Mouse (Mus musculus) adrenal gland, adult 18-20 months (tissue): ENCODE measurements at regions not wholly inside any gene's neighbourhood (a gene's known extent, or its start where the extent isn't known, plus 50 kb on each side); places are given as distances from the start of the nearest gene placed in this dataset.
"Not testable (repeated sequence)": the region's sequence is repeated elsewhere in the genome, so short reads cannot be mapped to it uniquely, and the experiment has no call there.

Experiments
- DNase-seq, 2 experiments: peaks; one replicate each; pipeline ENCODE4 v3.0.0; 2021 to 2022; ENCODE audit warnings: low spot score in 2 of 2

GRCm38 (mm10) chr1:47306961-47307360, 414.3 kb upstream of the Slc39a10 start:
- DNase-seq: no peak

GRCm38 (mm10) chr1:47299311-47299710, 406.7 kb upstream of the Slc39a10 start:
- no peak for DNase-seq

- no peak for DNase-seq
Observed at GRCm38 (mm10) chr1:47285639-47286038, 393.0 kb upstream of the Slc39a10 start.

GRCm38 (mm10) chr1:47278321-47279020, 385.8 kb upstream of the Slc39a10 start:
- DNase-seq: no peak

GRCm38 (mm10) chr1:47277839-47278238, 385.2 kb upstream of the Slc39a10 start:
- no peak for DNase-seq

GRCm38 (mm10) chr1:47272131-47272530, 379.5 kb upstream of the Slc39a10 start:
- DNase-seq: no peak

- DNase-seq: no peak
Observed at GRCm38 (mm10) chr1:47263611-47264010, 371.0 kb upstream of the Slc39a10 start.

GRCm38 (mm10) chr1:47261505-47262130, 369.0 kb upstream of the Slc39a10 start:
- no peak for DNase-seq

GRCm38 (mm10) chr1:47250706-47251105, 358.1 kb upstream of the Slc39a10 start:
- not testable (repeated sequence) for DNase-seq

- no peak for DNase-seq
Observed at GRCm38 (mm10) chr1:47217088-47217487, 324.4 kb upstream of the Slc39a10 start.

GRCm38 (mm10) chr1:47216419-47217002, 323.9 kb upstream of the Slc39a10 start:
- no peak for DNase-seq

GRCm38 (mm10) chr1:47213476-47213875, 320.8 kb upstream of the Slc39a10 start:
- no peak for DNase-seq

- DNase-seq: no peak
Observed at GRCm38 (mm10) chr1:47193001-47193400, 300.3 kb upstream of the Slc39a10 start.

- DNase-seq: no peak
Observed at GRCm38 (mm10) chr1:47164417-47164816, 271.8 kb upstream of the Slc39a10 start.

- DNase-seq: no peak
Observed at GRCm38 (mm10) chr1:47163808-47164410, 271.3 kb upstream of the Slc39a10 start.

- DNase-seq: not testable (repeated sequence)
Observed at GRCm38 (mm10) chr1:47130031-47130430, 237.4 kb upstream of the Slc39a10 start.

GRCm38 (mm10) chr1:47119636-47120035, 227.0 kb upstream of the Slc39a10 start:
- DNase-seq: no peak

GRCm38 (mm10) chr1:47116681-47117080, 224.0 kb upstream of the Slc39a10 start:
- DNase-seq: not testable (repeated sequence)

GRCm38 (mm10) chr1:47112494-47112893, 219.8 kb upstream of the Slc39a10 start:
- no peak for DNase-seq

GRCm38 (mm10) chr1:47104055-47104454, 211.4 kb upstream of the Slc39a10 start:
- no peak for DNase-seq

GRCm38 (mm10) chr1:47103321-47103988, 210.8 kb upstream of the Slc39a10 start:
- no peak for DNase-seq
